Mouse (Mus musculus) gonadal fat pad, adult 2 months (tissue): ENCODE measurements at regions not wholly inside any gene's neighbourhood (a gene's known extent, or its start where the extent isn't known, plus 50 kb on each side); places are given as distances from the start of the nearest gene placed in this dataset.

Experiments used
- DNase-seq: peaks from one replicate; pipeline ENCODE4 v3.0.0-alpha.2; 2012; ENCODE audit warnings: low read depth

DNA sequence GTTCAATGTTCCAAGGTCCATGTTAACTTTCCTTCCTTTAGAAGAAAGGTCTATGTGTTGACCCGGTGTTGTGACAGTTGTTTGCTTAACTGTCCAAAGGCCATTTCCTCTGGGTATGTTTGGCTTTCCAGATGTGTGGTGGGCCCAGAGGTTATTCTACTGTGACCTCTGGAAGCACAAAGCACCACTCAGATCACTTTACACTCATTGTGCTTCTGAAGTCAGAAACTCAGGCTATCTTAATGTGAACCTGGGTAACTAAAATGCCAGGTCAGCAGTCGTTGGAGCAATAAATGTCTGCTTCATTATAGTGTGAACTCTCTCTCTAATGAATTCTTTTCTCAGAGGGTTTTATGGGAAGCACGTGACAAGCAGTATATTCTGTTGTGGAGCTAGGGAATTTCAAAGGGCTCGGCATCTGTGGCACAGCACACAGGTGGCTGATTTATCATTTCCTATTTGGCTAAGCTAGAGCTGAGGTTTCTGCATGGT, 68.5 kb upstream of the Klf12 start:
- DNase-seq: no peak

DNA sequence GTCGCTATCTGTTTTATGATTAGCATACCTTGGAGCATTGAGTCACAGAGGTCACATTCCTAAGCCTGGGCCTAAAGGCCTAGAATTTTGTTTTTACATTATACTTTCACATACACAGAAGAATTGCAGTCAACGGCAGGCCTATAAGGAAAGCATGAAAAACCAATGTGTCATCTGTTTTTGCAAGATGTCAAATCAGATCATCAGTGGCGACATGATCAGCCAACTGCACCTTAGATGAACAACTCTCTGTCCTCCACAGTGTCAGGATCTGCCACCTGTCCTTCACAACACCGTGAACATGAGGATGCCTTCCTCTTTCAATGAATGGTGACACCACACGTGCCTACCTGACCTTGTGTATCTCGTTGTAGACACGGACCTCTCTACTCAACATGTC, 66.5 kb upstream of the Klf12 start:
- DNase-seq: no peak

DNA sequence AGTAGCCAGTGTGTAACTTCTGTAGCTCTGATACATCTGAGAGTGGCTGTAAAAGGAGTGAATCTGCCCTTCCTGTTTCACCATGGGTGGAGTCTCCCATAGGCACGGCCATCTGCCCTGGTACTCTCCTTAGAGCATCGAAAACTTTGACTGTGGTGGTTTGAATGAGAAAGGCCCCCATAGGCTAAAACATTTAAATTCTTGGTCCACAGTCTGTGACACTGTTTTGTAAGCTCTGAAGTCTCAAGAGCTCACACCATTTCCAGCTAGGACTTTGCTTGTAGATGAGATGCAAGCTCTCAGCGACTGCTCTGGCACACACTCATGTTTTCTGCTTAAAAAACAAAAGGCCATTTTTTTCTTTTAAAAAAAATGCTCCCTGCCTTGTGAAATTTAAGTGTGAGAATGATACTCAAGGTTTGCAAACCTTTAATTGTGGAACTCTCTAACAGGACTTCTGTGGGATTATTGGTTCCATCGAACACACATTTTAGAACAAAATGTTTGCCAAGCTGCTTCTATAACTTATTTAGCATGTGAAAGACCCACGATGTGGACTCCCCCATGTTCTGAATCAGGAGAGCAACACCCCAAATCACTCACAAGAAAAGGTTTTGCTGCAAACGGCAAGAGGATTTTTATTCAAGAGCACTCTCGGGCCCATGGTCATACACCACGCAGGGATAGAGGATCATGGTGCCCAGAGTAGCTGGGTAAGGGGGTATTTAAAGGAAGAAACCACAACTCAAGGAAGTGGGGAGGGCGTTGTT, 65.7 kb upstream of the Klf12 start:
- DNase-seq: no peak

DNA sequence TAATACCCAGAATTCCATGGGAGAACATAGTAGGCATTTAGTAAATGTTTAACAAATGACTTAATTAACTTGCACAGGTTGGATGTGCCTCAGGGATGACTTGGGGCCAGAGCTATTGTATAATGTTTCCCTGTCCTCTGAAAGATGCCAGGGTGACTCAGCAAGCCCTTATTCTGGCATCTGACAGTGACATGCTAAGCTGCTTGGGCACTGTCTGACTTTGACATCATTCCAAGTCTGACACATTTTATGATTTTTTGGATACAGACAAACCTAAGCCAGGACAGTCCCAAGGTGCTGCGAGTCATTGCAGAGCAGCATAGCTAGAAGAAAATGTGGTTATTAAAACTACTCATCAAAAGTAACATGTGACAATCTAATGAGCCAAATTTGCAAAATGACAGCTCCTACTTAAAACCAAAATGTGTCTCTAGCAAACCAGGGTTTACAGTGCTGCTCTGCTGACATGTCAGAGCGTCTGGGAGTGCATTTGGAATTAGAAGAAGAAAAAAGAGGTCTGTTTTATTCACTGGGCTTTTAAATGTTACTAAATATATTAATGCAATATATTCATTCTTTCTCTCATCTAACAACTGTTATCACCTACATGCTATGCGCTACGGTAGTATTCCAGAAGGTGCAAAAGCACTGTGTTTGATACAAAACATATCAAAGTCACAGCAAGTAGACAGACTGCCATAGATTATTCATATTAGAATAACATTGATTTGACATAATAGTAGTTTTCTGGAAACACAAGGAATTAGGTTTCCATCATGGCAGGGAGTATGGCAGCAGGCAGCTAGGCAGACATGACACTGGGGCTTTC, 64.1 kb upstream of the Klf12 start:
- DNase-seq: no peak

GRCm38 (mm10) chr14:100336926-100337325, 52.4 kb upstream of the Klf12 start:
- DNase-seq: no peak
